Mouse (Mus musculus) fibroblast of lung, adult 2 months (primary cell): ENCODE measurements around the gene Omp.

ENCODE experiments used
- DNase-seq: peaks from one replicate; pipeline ENCODE4 v3.0.0-alpha.2; 2011; ENCODE audit warnings: low read depth

Gene Omp

GRCm38 (mm10) chr7:98171141-98172073 is 26.1 kb upstream of the Omp start:
- DNase-seq = peak; percentile 95

GRCm38 (mm10) chr7:98164999-98165528 is 19.8 kb upstream of the Omp start:
- DNase-seq = no peak

- DNase-seq = no peak
These were observed 19.2 kb upstream of the Omp start for GRCm38 (mm10) chr7:98164382-98164998.

GRCm38 (mm10) chr7:98163700-98164099 is 18.4 kb upstream of the Omp start:
- no peak for DNase-seq

- DNase-seq = no peak
These were observed 16.9 kb upstream of the Omp start for GRCm38 (mm10) chr7:98162239-98162638.

GRCm38 (mm10) chr7:98160041-98160740 is 14.9 kb upstream of the Omp start:
- DNase-seq = no peak

- DNase-seq = no peak
These were observed 13.2 kb upstream of the Omp start for GRCm38 (mm10) chr7:98158481-98158880.

GRCm38 (mm10) chr7:98157636-98158332 is 12.5 kb upstream of the Omp start:
- no peak for DNase-seq

GRCm38 (mm10) chr7:98156280-98156665 is 11.0 kb upstream of the Omp start:
- DNase-seq = no peak

- DNase-seq = no peak
These were observed 10.4 kb upstream of the Omp start for GRCm38 (mm10) chr7:98155546-98156279.

GRCm38 (mm10) chr7:98153892-98154291 is 8.6 kb upstream of the Omp start:
- DNase-seq = no peak

- no peak for DNase-seq
These were observed 8.0 kb upstream of the Omp start for GRCm38 (mm10) chr7:98153345-98153744.

- DNase-seq = no peak
These were observed 7.1 kb upstream of the Omp start for GRCm38 (mm10) chr7:98152400-98152799.

GRCm38 (mm10) chr7:98150525-98150924 is 5.2 kb upstream of the Omp start:
- no peak for DNase-seq

GRCm38 (mm10) chr7:98149802-98150201 is 4.5 kb upstream of the Omp start:
- DNase-seq = no peak

GRCm38 (mm10) chr7:98148721-98149407 is 3.6 kb upstream of the Omp start:
- DNase-seq = no peak

GRCm38 (mm10) chr7:98147766-98148165 is 2.5 kb upstream of the Omp start:
- DNase-seq = no peak

- DNase-seq = peak; percentile 46
These were observed 1.1 kb upstream of the Omp start for GRCm38 (mm10) chr7:98146447-98146845.

GRCm38 (mm10) chr7:98145842-98146446 is 642 bp upstream of the Omp start:
- DNase-seq = peak; percentile 46

- DNase-seq = no peak
These were observed 2.7 kb downstream of the Omp start for GRCm38 (mm10) chr7:98142648-98143047.
